Mouse (Mus musculus) forebrain, postnatal 0 days (tissue): Measurements from ENCODE around the gene Gm26566. TPM values are rescaled to one million over a fixed set of nuclear protein-coding genes. Genes with fewer than 3 reads are reported as not detected.
"Not testable (repeated sequence)": the region's sequence is repeated elsewhere in the genome, so short reads cannot be mapped to it uniquely, and the experiment has no call there.

Source experiments
- ATAC-seq: fragments of 200-750 bp; cut with Nextera tagmentation; 2 replicates; pipeline ENCODE4 v1.8.0; 2017; ENCODE audit warnings: mild to moderate bottlenecking, moderate library complexity
- DNase-seq: peaks from one replicate; pipeline ENCODE4 v3.0.0-alpha.2; 2015
- H3K27ac ChIP-seq: fragments of 300-500 bp; sonication (generic); 2 replicates; pipeline ENCODE4 v1.5.1; 2014; ENCODE audit warnings: low read depth, mild to moderate bottlenecking, antibody characterized with exemption, low read length, moderate library complexity, mixed read lengths
- H3K27me3 ChIP-seq: fragments of 300-500 bp; sonication (generic); 2 replicates; pipeline ENCODE4 v1.6.1; 2014; ENCODE audit warnings: mild to moderate bottlenecking, low read length, mixed read lengths; ENCODE audit not compliant: insufficient read depth
- H3K36me3 ChIP-seq: fragments of 300-500 bp; sonication (generic); 2 replicates; pipeline ENCODE4 v1.6.1; 2014; ENCODE audit warnings: mild to moderate bottlenecking, moderate library complexity; ENCODE audit not compliant: insufficient read depth
- H3K4me1 ChIP-seq: fragments of 300-500 bp; sonication (generic); 2 replicates; pipeline ENCODE4 v1.6.1; 2014; ENCODE audit warnings: antibody characterized with exemption; ENCODE audit not compliant: insufficient read depth
- H3K4me2 ChIP-seq: fragments of 300-500 bp; sonication (generic); 2 replicates; pipeline ENCODE4 v1.6.1; 2014; ENCODE audit warnings: low read depth, mild to moderate bottlenecking, moderate library complexity
- H3K4me3 ChIP-seq: fragments of 300-500 bp; sonication (generic); 2 replicates; pipeline ENCODE4 v1.5.1; 2014; ENCODE audit warnings: low read depth, low read length, mixed read lengths
- H3K9ac ChIP-seq: fragments of 300-500 bp; sonication (generic); 2 replicates; pipeline ENCODE4 v1.6.1; 2014; ENCODE audit warnings: mild to moderate bottlenecking
- H3K9me3 ChIP-seq: fragments of 300-500 bp; sonication (generic); 2 replicates; pipeline ENCODE4 v1.6.1; 2016; ENCODE audit warnings: low read length
- CTCF ChIP-seq: sonication (generic); IDR thresholded peaks from 2 replicates; pipeline ENCODE4 v1.5.1; 2016; ENCODE audit warnings: antibody characterized with exemption, control low read depth, low read depth
- WGBS: fragments of 180-500 bp; shearing (Covaris S2); extraction: QIAGEN DNeasy Blood & Tissue Kit; methylation state at CpG from one replicate; pipeline ENCODE4 v1.1.7; 2014; 5-methylcytosine and 5-hydroxymethylcytosine counted together
- polyA plus RNA-seq: library from polyadenylated mRNA; unstranded; fragments of >200 nt; fragmentation: Nextera tagmentation; extraction: Ambion mirVana; gene quantifications from 2 replicates; pipeline ENCODE4 v1.2.1, GENCODE M21; 2015
- total RNA-seq: library from RNA; depleted of rRNA; stranded (reverse); fragments of >200 nt; gene quantifications from 2 replicates; pipeline ENCODE4 v1.2.3, GENCODE M21; 2014; rRNA removed

The Gm26566 gene
- total and polyA plus RNA-seq, 2 experiments from 2014 or later, result 0.84 to 2.9 TPM

DNA sequence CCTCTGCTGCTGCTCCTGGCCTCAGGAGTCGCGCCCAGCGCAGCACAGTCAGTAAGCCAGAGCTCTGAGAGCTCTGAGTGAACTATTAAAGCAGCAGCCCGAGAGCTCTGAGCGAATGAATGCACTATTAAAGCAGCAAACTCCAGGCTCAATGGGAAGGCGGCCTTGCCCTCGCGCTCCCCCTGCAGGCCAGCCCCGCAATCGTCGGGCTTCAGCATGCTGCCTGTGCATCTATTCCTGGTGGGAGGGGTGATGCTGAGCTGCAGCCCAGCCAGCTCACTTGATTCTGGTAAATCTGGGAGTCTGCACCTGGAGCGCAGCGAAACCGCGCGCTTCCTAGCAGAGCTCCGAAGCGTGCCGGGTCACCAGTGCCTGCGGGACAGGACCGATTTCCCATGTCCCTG, 36.0 kb downstream of the Gm26566 start:
- peak; percentile 77 for TF ChIP-seq CTCF
- H3K4me3 ChIP-seq, result peak overlapping the region; percentile 40

DNA sequence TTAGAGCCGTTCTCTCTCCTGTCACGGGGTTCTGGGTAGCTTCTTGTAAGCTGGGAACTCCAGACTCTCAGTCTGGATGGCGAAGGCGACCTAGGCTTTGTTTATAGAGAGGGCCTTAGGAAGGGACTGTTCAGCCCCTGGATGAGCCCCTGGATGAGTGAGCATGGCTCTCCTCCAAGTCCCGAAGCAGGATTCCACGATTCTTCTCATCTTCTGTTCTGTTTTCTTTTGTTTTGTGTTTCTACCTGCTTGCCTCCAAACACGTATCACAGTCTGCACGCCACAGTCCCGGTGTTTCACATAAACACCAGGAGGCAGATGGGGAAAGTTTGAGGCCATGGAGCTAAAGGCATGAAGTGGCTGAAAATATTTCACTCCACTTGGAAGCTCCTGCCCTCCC, 37.1 kb downstream of the Gm26566 start:
- not testable (repeated sequence) for H3K27ac ChIP-seq, H3K9me3 ChIP-seq, H3K27me3 ChIP-seq, H3K4me2 ChIP-seq, DNase-seq, H3K4me1 ChIP-seq, H3K36me3 ChIP-seq, ATAC-seq, H3K4me3 ChIP-seq, H3K9ac ChIP-seq
- 92% methylated on average over 9 of the region's 9 CpGs for WGBS

More for the DNA sequence above, 36.0 kb downstream of the Gm26566 start:
- DNase-seq, result peak; percentile 85
- WGBS, result under 1% methylated on average over 21 of the region's 21 CpGs
- H3K4me2 ChIP-seq, result peak overlapping the region; percentile 75
- peak overlapping the region; percentile 35; the same call in 1 of the 2 replicates for H3K27ac ChIP-seq
- H3K9ac ChIP-seq, result peak overlapping the region; percentile 39; the same call in 1 of the 2 replicates
- H3K4me1 ChIP-seq, H3K36me3 ChIP-seq, H3K27me3 ChIP-seq, H3K9me3 ChIP-seq: not testable (repeated sequence)
- ATAC-seq, result peak; percentile 100

DNA sequence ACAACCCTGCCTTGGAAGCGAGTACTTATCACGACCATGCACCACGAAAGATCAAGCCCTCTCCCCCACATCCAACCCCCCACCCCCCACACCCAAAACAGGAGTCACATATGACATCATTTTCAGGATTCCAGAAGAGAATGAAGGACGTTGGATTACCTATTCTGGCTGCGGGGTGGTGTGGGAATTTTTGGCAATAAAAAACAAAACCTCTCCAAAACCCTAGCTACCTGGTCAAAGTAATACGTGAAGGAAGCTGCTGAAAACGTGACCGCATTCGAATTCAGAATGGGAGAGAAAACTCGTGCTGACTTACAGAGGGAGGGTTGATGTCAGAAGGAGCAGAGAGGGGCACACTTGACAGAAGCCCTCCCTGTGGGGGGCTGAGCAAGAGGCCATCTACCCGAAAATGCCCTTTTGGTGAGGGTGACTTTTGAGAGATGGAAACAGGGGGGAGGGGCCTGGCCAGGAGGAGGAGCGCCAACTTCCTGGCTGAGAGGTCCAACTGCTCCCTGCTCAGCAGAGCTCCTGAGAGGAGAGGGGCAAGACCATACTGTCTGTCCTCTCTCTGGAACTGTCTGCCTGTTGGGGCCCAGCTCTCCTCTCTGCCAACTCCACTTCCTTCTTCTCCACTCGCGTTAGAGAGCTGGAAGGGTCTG, 38.1 kb downstream of the Gm26566 start, which contains the start of gene Gm13283:
Gm13283 (plus strand) TSS at position 510 of the 659 bp plus-strand sequence.
- H3K4me3 ChIP-seq, result peak within 1 kb of the TSS; percentile 27
- not testable (repeated sequence) for H3K9me3 ChIP-seq, H3K36me3 ChIP-seq, H3K4me1 ChIP-seq, H3K27me3 ChIP-seq, H3K27ac ChIP-seq, H3K9ac ChIP-seq, DNase-seq, ATAC-seq
- peak within 1 kb of the TSS; percentile 62 for H3K4me2 ChIP-seq
- 34% methylated on average over 8 of the region's 14 CpGs for WGBS

DNA sequence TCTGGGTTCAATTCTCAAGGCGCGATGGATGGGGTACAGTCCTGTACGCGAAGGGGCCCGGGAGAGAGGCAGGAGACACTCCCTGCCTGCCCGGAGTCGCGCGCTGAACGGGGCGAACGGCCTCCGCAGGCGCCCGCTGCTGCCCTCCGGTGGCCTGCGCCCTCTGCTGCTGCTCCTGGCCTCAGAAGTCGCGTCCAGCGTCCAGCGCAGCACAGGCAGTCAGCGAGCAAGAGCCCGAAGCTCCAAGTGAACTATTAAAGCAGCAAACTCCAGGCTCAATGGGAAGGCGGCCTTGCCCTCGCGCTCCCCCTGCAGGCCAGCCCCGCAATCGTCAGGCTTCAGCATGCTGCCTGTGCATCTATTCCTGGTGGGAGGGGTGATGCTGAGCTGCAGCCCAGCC, 38.8 kb downstream of the Gm26566 start:
- DNase-seq, result peak; percentile 51
- Histone ChIP-seq H3K4me2 (peak overlapping the region; percentile 62), H3K4me3 (peak overlapping the region; percentile 27)
- H3K9ac ChIP-seq, H3K9me3 ChIP-seq, H3K27me3 ChIP-seq, ATAC-seq, H3K36me3 ChIP-seq, H3K4me1 ChIP-seq, H3K27ac ChIP-seq: not testable (repeated sequence)
- 0% methylated on average over 17 of the region's 28 CpGs for WGBS
- peak; percentile 62 for TF ChIP-seq CTCF

DNA sequence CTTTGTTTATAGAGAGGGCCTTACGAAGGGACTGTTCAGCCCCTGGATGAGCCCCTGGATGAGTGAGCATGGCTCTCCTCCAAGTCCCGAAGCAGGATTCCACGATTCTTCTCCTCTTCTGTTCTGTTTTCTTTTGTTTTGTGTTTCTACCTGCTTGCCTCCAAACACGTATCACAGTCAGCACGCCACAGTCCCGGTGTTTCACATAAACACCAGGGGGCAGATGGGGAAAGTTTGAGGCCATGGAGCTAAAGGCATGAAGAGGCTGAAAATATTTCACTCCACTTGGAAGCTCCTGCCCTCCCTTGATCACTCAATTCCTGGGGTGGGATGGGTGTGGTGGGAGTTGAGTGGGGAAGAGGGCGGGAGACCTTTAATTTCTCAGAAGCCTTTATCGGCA, 40.2 kb downstream of the Gm26566 start:
- H3K4me3 ChIP-seq, ATAC-seq, DNase-seq, H3K9me3 ChIP-seq, H3K36me3 ChIP-seq, H3K27me3 ChIP-seq, H3K4me1 ChIP-seq, H3K27ac ChIP-seq, H3K4me2 ChIP-seq, H3K9ac ChIP-seq: not testable (repeated sequence)
- 59% methylated on average over 6 of the region's 8 CpGs for WGBS

DNA sequence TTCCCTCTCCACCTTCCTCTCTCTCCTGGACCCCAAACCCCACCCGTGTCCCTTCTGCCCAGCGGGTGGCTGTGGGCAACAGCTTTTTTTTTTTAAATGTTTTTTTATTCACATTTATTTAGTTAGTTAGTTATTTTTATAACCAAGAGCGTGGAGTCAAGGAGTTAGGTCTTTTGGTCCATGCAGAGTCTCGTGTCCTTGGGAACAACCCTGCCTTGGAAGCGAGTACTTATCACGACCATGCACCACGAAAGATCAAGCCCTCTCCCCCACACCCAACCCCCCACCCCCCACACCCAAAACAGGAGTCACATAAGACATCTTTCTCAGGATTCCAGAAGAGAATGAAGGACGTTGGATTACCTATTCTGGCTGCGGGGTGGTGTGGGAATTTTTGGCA, 40.7 kb downstream of the Gm26566 start:
- not testable (repeated sequence) for H3K9ac ChIP-seq, ATAC-seq, H3K9me3 ChIP-seq, DNase-seq, H3K4me2 ChIP-seq, H3K27ac ChIP-seq, H3K36me3 ChIP-seq, H3K4me3 ChIP-seq, H3K27me3 ChIP-seq, H3K4me1 ChIP-seq
- 60% methylated on average over 8 of the region's 9 CpGs for WGBS

DNA sequence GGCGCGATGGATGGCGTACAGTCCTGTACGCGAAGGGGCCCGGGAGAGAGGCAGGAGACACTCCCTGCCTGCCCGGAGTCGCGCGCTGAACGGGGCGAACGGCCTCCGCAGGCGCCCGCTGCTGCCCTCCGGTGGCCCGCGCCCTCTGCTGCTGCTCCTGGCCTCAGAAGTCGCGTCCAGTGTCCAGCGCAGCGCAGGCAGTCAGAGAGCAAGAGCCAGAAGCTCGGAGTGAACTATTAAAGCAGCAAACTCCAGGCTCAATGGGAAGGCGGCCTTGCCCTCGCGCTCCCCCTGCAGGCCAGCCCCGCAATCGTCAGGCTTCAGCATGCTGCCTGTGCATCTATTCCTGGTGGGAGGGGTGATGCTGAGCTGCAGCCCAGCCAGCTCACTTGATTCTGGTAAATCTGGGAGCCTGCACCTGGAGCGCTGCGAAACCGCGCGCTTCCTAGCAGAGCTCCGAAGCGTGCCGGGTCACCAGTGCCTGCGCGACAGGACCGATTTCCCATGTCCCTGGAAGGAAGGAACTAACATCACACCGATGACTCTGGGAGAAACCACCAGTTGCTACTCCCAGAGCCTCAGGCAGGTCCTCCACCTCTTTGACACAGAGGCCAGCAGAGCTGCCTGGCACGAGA, 41.9 kb downstream of the Gm26566 start:
- not testable (repeated sequence) for H3K36me3 ChIP-seq, H3K9ac ChIP-seq, ATAC-seq, H3K9me3 ChIP-seq, H3K27ac ChIP-seq, H3K4me1 ChIP-seq, H3K27me3 ChIP-seq
- Histone ChIP-seq H3K4me3 (peak overlapping the region; percentile 23), H3K4me2 (peak overlapping the region; percentile 56)
- WGBS, result 3% methylated on average over 26 of the region's 42 CpGs
- peak; percentile 32 for DNase-seq
- TF ChIP-seq CTCF, result peak; percentile 64

Other genes starting within 250 kb of the Gm26566 start
Only the 30 nearest of the 32 such genes appear.
- not detected in 2 replicates for gene Ifna14, start 150.0 kb upstream of the Gm26566 start, total RNA-seq
- not detected in 2 replicates for gene Ifna14, start 150.0 kb upstream of the Gm26566 start, polyA plus RNA-seq
- not detected in 2 replicates for gene Ifna9, start 129.4 kb upstream of the Gm26566 start, total RNA-seq
- not detected in 2 replicates for gene Ifna9, start 129.4 kb upstream of the Gm26566 start, polyA plus RNA-seq
- not detected in 2 replicates for gene Ifna12, start 118.4 kb upstream of the Gm26566 start, total RNA-seq
- gene Ifna12, start 118.4 kb upstream of the Gm26566 start, polyA plus RNA-seq, result not detected in 2 replicates
- not detected in 2 replicates for gene C87499, start 87.4 kb upstream of the Gm26566 start, total RNA-seq
- gene C87499, start 87.4 kb upstream of the Gm26566 start, polyA plus RNA-seq, result not detected in 2 replicates
- gene Ifna13, start 77.3 kb upstream of the Gm26566 start, total RNA-seq, result not detected in 2 replicates
- gene Ifna13, start 77.3 kb upstream of the Gm26566 start, polyA plus RNA-seq, result not detected in 2 replicates
- not detected in 2 replicates for gene Ifna16, start 44.9 kb upstream of the Gm26566 start, total RNA-seq
- gene Ifna16, start 44.9 kb upstream of the Gm26566 start, polyA plus RNA-seq, result not detected in 2 replicates
- not detected in 2 replicates for gene Ifna2, start 37.9 kb upstream of the Gm26566 start, total RNA-seq
- gene Ifna2, start 37.9 kb upstream of the Gm26566 start, polyA plus RNA-seq, result not detected in 2 replicates
- gene Ifnab, start 30.4 kb upstream of the Gm26566 start, total RNA-seq, result not detected in 2 replicates
- not detected in 2 replicates for gene Ifnab, start 30.4 kb upstream of the Gm26566 start, polyA plus RNA-seq
- gene Klhl9, start 660 bp downstream of the Gm26566 start, total RNA-seq, result 171 and 176 TPM in 2 replicates
- gene Klhl9, start 660 bp downstream of the Gm26566 start, polyA plus RNA-seq, result 65.8 and 78.1 TPM in 2 replicates
- not detected in 2 replicates for gene Gm13271, start 33.1 kb downstream of the Gm26566 start, total RNA-seq
- gene Gm13271, start 33.1 kb downstream of the Gm26566 start, polyA plus RNA-seq, result not detected in 2 replicates
- gene Gm13283, start 38.3 kb downstream of the Gm26566 start, total RNA-seq, result not detected in 2 replicates
- gene Gm13283, start 38.3 kb downstream of the Gm26566 start, polyA plus RNA-seq, result not detected in 2 replicates
- gene Gm13290, start 52.0 kb downstream of the Gm26566 start, total RNA-seq, result not detected in 2 replicates
- not detected in 2 replicates for gene Gm13290, start 52.0 kb downstream of the Gm26566 start, polyA plus RNA-seq
- gene Gm13289, start 55.1 kb downstream of the Gm26566 start, total RNA-seq, result not detected in 2 replicates
- not detected in 2 replicates for gene Gm13289, start 55.1 kb downstream of the Gm26566 start, polyA plus RNA-seq
- gene Gm13272, start 58.0 kb downstream of the Gm26566 start, total RNA-seq, result not detected in 2 replicates
- not detected in 2 replicates for gene Gm13272, start 58.0 kb downstream of the Gm26566 start, polyA plus RNA-seq
- gene Ifnz, start 60.3 kb downstream of the Gm26566 start, total RNA-seq, result 0.33 TPM in 1 of 2 replicates, not detected in the other
- gene Ifnz, start 60.3 kb downstream of the Gm26566 start, polyA plus RNA-seq, result not detected in 2 replicates
- gene Gm13276, start 63.9 kb downstream of the Gm26566 start, total RNA-seq, result not detected in 2 replicates
- gene Gm13276, start 63.9 kb downstream of the Gm26566 start, polyA plus RNA-seq, result not detected in 2 replicates
- not detected in 2 replicates for gene Gm13277, start 66.8 kb downstream of the Gm26566 start, total RNA-seq
- not detected in 2 replicates for gene Gm13277, start 66.8 kb downstream of the Gm26566 start, polyA plus RNA-seq
- gene Gm13278, start 69.7 kb downstream of the Gm26566 start, total RNA-seq, result not detected in 2 replicates
- not detected in 2 replicates for gene Gm13278, start 69.7 kb downstream of the Gm26566 start, polyA plus RNA-seq
- gene Gm13275, start 72.7 kb downstream of the Gm26566 start, total RNA-seq, result not detected in 2 replicates
- not detected in 2 replicates for gene Gm13275, start 72.7 kb downstream of the Gm26566 start, polyA plus RNA-seq
- not detected in 2 replicates for gene Gm13279, start 75.6 kb downstream of the Gm26566 start, total RNA-seq
- gene Gm13279, start 75.6 kb downstream of the Gm26566 start, polyA plus RNA-seq, result not detected in 2 replicates
- gene Gm13285, start 77.9 kb downstream of the Gm26566 start, total RNA-seq, result not detected in 2 replicates
- not detected in 2 replicates for gene Gm13285, start 77.9 kb downstream of the Gm26566 start, polyA plus RNA-seq
- gene Gm13287, start 81.4 kb downstream of the Gm26566 start, total RNA-seq, result not detected in 2 replicates
- gene Gm13287, start 81.4 kb downstream of the Gm26566 start, polyA plus RNA-seq, result not detected in 2 replicates
- gene Gm13288, start 83.7 kb downstream of the Gm26566 start, total RNA-seq, result not detected in 2 replicates
- not detected in 2 replicates for gene Gm13288, start 83.7 kb downstream of the Gm26566 start, polyA plus RNA-seq
- gene Ifna7, start 94.4 kb downstream of the Gm26566 start, total RNA-seq, result not detected in 2 replicates
- gene Ifna7, start 94.4 kb downstream of the Gm26566 start, polyA plus RNA-seq, result not detected in 2 replicates
- gene Ifna11, start 98.2 kb downstream of the Gm26566 start, total RNA-seq, result not detected in 2 replicates
- gene Ifna11, start 98.2 kb downstream of the Gm26566 start, polyA plus RNA-seq, result not detected in 2 replicates
- gene Ifna6, start 105.6 kb downstream of the Gm26566 start, total RNA-seq, result not detected in 2 replicates
- not detected in 2 replicates for gene Ifna6, start 105.6 kb downstream of the Gm26566 start, polyA plus RNA-seq
- gene Ifna5, start 113.7 kb downstream of the Gm26566 start, total RNA-seq, result not detected in 2 replicates
- not detected in 2 replicates for gene Ifna5, start 113.7 kb downstream of the Gm26566 start, polyA plus RNA-seq
- gene Ifna4, start 120.1 kb downstream of the Gm26566 start, total RNA-seq, result not detected in 2 replicates
- gene Ifna4, start 120.1 kb downstream of the Gm26566 start, polyA plus RNA-seq, result not detected in 2 replicates
- gene Ifna1, start 128.3 kb downstream of the Gm26566 start, total RNA-seq, result not detected in 2 replicates
- not detected in 2 replicates for gene Ifna1, start 128.3 kb downstream of the Gm26566 start, polyA plus RNA-seq
- not detected in 2 replicates for gene Ifne, start 158.4 kb downstream of the Gm26566 start, total RNA-seq
- not detected in 2 replicates for gene Ifne, start 158.4 kb downstream of the Gm26566 start, polyA plus RNA-seq